Mouse (Mus musculus) stomach, postnatal 0 days (tissue): ENCODE measurements around the gene Nfia.

Source experiments
- CTCF ChIP-seq: IDR thresholded peaks from 2 replicates; pipeline ENCODE4 v1.5.1; 2016; ENCODE audit warnings: antibody characterized with exemption, low read depth, mild to moderate bottlenecking, moderate library complexity
- EP300 ChIP-seq: optimal IDR thresholded peaks from 2 replicates; pipeline ENCODE3; 2016; ENCODE audit warnings: antibody characterized with exemption

GRCm38 (mm10) chr4:97778211-97779002 lies 5.9 kb downstream of the Nfia start:
- no peak for TF ChIP-seq CTCF
- no peak for TF ChIP-seq EP300
